10 mouse cellular contexts compared by ENCODE assay signal in genomic region chr1:180829775-180830174, GRCm38 (mm10). TPM values are rescaled to one million over a fixed set of nuclear protein-coding genes. Genes with fewer than 3 reads are reported as not detected.
DNase-seq lines count a peak whose midpoint lies in the region; ATAC-seq and TF ChIP-seq lines count a peak whose summit lies in the region.
"Had no signal": no experiment of that assay in that cellular context is flagged by ENCODE, and none has a peak within 500 bp of the region (broad histone marks: within the 10 kb centered on the region; RNA-seq: fewer than 3 reads in every experiment).

No protein-coding gene starts in this region.

- H3K9me3 ChIP-seq in heart, embryonic 10.5 days, result peaks cover 3% of the 10 kb centered on the region; the same call in 1 of the 2 replicates
- H3K9me3 ChIP-seq in liver, embryonic 14.5 days (ENCODE audit: control insufficient read depth, low read length), result no peaks in the 10 kb centered on the region
- no peaks in the 10 kb centered on the region for H3K9me3 ChIP-seq in neural tube, embryonic 15.5 days (replicated peaks)

- intact Hi-C loops in heart, postnatal 10 days (cut with DNase I), result no loop called here

- TF ChIP-seq POLR2A in spleen, adult 2 months (IDR thresholded peaks at IDR 0.05; ENCODE audit: low read depth, low read length), result no peak; the same call in 1 of the 2 replicates

- no peaks in the 10 kb centered on the region for H3K36me3 ChIP-seq in heart, embryonic 10.5 days
- no peaks in the 10 kb centered on the region for H3K36me3 ChIP-seq in liver, embryonic 14.5 days (replicated peaks; ENCODE audit: control insufficient read depth, insufficient read depth, low read depth)
- no peaks in the 10 kb centered on the region for H3K36me3 ChIP-seq in spleen, adult 2 months (ENCODE audit: control insufficient read depth, insufficient read depth, low read length)
- H3K36me3 ChIP-seq in neural tube, embryonic 15.5 days, result no peaks in the 10 kb centered on the region

- peak overlapping the region; percentile 52 for H3K9ac ChIP-seq in liver, embryonic 14.5 days (replicated peaks)
- no peak overlapping the region for H3K9ac ChIP-seq in neural tube, embryonic 15.5 days (replicated peaks)

- H3K4me3 ChIP-seq in heart, embryonic 10.5 days, result no peak overlapping the region
- H3K4me3 ChIP-seq in liver, embryonic 14.5 days (ENCODE audit: insufficient read depth in 1 of 2, low read depth in 2 of 2, low read length in 2 of 2), result peak overlapping the region; percentile 23 to 25
- peak overlapping the region; percentile 51 for H3K4me3 ChIP-seq in spleen, adult 2 months (ENCODE audit: extremely low read depth, insufficient read depth, insufficient read length)
- no peak overlapping the region for H3K4me3 ChIP-seq in neural tube, embryonic 15.5 days (replicated peaks)

- WGBS in heart, embryonic 10.5 days, result 67% methylated on average over 11 of the region's 11 CpGs
- 32% methylated on average over 11 of the region's 11 CpGs for WGBS in liver, embryonic 14.5 days (ENCODE audit: insufficient replicate concordance)
- WGBS in spleen, adult 2 months, result 26% methylated on average over 11 of the region's 11 CpGs
- WGBS in neural tube, embryonic 15.5 days, result 87% methylated on average over 11 of the region's 11 CpGs

- H3K27me3 ChIP-seq in heart, embryonic 10.5 days (ENCODE audit: insufficient read depth, poor library complexity, severe bottlenecking), result no peaks in the 10 kb centered on the region
- no peaks in the 10 kb centered on the region for H3K27me3 ChIP-seq in liver, embryonic 14.5 days (ENCODE audit: control insufficient read depth, insufficient read depth, low read length)
- H3K27me3 ChIP-seq in spleen, adult 2 months (ENCODE audit: control insufficient read depth, insufficient read depth, low read length), result no peaks in the 10 kb centered on the region
- no peaks in the 10 kb centered on the region for H3K27me3 ChIP-seq in neural tube, embryonic 15.5 days (replicated peaks)

- TF ChIP-seq CTCF in liver, embryonic 14.5 days (IDR thresholded peaks at IDR 0.05; ENCODE audit: low read depth), result no peak
- TF ChIP-seq CTCF in spleen, adult 2 months (IDR thresholded peaks at IDR 0.05; ENCODE audit: extremely low read depth, insufficient read depth, insufficient read length, insufficient replicate concordance), result no peak

- peaks cover 22% of the 10 kb centered on the region for H3K4me1 ChIP-seq in heart, embryonic 10.5 days
- peaks cover 20 to 24% of the 10 kb centered on the region in 2 experiments for H3K4me1 ChIP-seq in liver, embryonic 14.5 days (replicated peaks; ENCODE audit: control insufficient read depth in 2 of 2, insufficient read depth in 2 of 2, low read length in 1 of 2)
- peaks cover 25% of the 10 kb centered on the region; the same call in 1 of the 2 replicates for H3K4me1 ChIP-seq in spleen, adult 2 months (ENCODE audit: control insufficient read depth, insufficient read depth, insufficient read length)
- peaks cover 6% of the 10 kb centered on the region for H3K4me1 ChIP-seq in neural tube, embryonic 15.5 days

- H3K27ac ChIP-seq in heart, embryonic 10.5 days, result peak overlapping the region; percentile 49
- H3K27ac ChIP-seq in liver, embryonic 14.5 days, result peak overlapping the region; percentile 56
- H3K27ac ChIP-seq in spleen, adult 2 months (ENCODE audit: insufficient read depth, low read length), result peak overlapping the region; percentile 80
- H3K27ac ChIP-seq in neural tube, embryonic 15.5 days (replicated peaks), result no peak overlapping the region

- peak; percentile 77 for DNase-seq in heart, embryonic 10.5 days (ENCODE audit: low spot score)
- DNase-seq in heart, postnatal 10 days, result no peak
- peak in 2 of 3 experiments; percentile 51 to 70 for DNase-seq in liver, embryonic 14.5 days (ENCODE audit: low read depth in 3 of 3, low spot score in 3 of 3)
- peak; percentile 72 to 83 for DNase-seq in spleen, adult 2 months (ENCODE audit: low read depth in 1 of 2, low spot score in 2 of 2)
- DNase-seq in embryo, embryonic 11 days, result no peak
- no peak for DNase-seq in kidney, postnatal 36 days
- DNase-seq: cerebellum, postnatal 25 days; right cerebral cortex, postnatal 4 days had no signal

- peak overlapping the region; percentile 68 for H3K4me2 ChIP-seq in liver, embryonic 14.5 days (ENCODE audit: low read depth)
- no peak overlapping the region for H3K4me2 ChIP-seq in neural tube, embryonic 15.5 days

- peak; percentile 89 for ATAC-seq in activated CD4-positive, CD25-positive, alpha-beta regulatory T cell, adult 4 months
- ATAC-seq in liver, embryonic 14.5 days (ENCODE audit: insufficient read depth), result peak; percentile 82
- ATAC-seq in neural tube, embryonic 15.5 days (ENCODE audit: low FRiP score), result no peak

- no peak for TF ChIP-seq EP300 in liver, embryonic 14.5 days (IDR thresholded peaks at IDR 0.05; ENCODE audit: low read depth)

RNA-seq across cellular contexts. Expression of gene H3f3a, which starts 16.0 kb away (rescaled TPM):
- 1,530 and 1,842 TPM in 2 replicates for polyA plus RNA-seq in heart, embryonic 10.5 days (2016; fragmentation: Nextera tagmentation; extraction: Ambion mirVana)
- total RNA-seq in heart, postnatal 10 days (2021), result 100 to 1,000 TPM; 868 to 930 TPM
- polyA plus RNA-seq in activated CD4-positive, CD25-positive, alpha-beta regulatory T cell, adult 4 months (2017; shearing (Covaris generic)), result 100 to 1,000 TPM; 737 to 878 TPM
- 529 and 1,021 TPM in 2 replicates for polyA plus RNA-seq in liver, embryonic 14.5 days (2012; rRNA removed)
- polyA plus RNA-seq in liver, embryonic 14.5 days (2014; fragmentation: Nextera tagmentation; extraction: Ambion mirVana), result 2,262 and 2,378 TPM in 2 replicates
- 361 and 391 TPM in 2 replicates for polyA plus RNA-seq in spleen, adult 2 months (2012; rRNA removed)
- polyA plus RNA-seq in neural tube, embryonic 15.5 days (2015; fragmentation: Nextera tagmentation; extraction: Ambion mirVana), result 2,562 and 2,745 TPM in 2 replicates

RNA-seq across cellular contexts. Expression of gene Sde2, which starts 21.2 kb away (rescaled TPM):
- polyA plus RNA-seq in heart, embryonic 10.5 days (2016; fragmentation: Nextera tagmentation; extraction: Ambion mirVana), result 32.3 and 39.8 TPM in 2 replicates
- total RNA-seq in heart, postnatal 10 days (2021), result 10 to 100 TPM; 15.1 to 15.8 TPM
- polyA plus RNA-seq in activated CD4-positive, CD25-positive, alpha-beta regulatory T cell, adult 4 months (2017; shearing (Covaris generic)), result 10 to 100 TPM; 32.3 to 34.1 TPM
- 11.5 and 15.5 TPM in 2 replicates for polyA plus RNA-seq in liver, embryonic 14.5 days (2012; rRNA removed)
- polyA plus RNA-seq in liver, embryonic 14.5 days (2014; fragmentation: Nextera tagmentation; extraction: Ambion mirVana), result 15.8 and 18.0 TPM in 2 replicates
- 7.1 and 9.3 TPM in 2 replicates for polyA plus RNA-seq in spleen, adult 2 months (2012; rRNA removed)
- polyA plus RNA-seq in neural tube, embryonic 15.5 days (2015; fragmentation: Nextera tagmentation; extraction: Ambion mirVana), result 28.0 and 30.8 TPM in 2 replicates

Comparison
In these comparisons a context has a peak if more than half of its experiments do, and no peak if none do; other contexts are left out.
1. DNase-seq: peak in heart, embryonic 10.5 days (single experiment), liver, embryonic 14.5 days (2 of 3) and spleen, adult 2 months (2 of 2); none in heart, postnatal 10 days (0 of 2), embryo, embryonic 11 days (single experiment) and kidney, postnatal 36 days (0 of 2).
2. H3K4me3 ChIP-seq: peak in liver, embryonic 14.5 days (2 of 2) and spleen, adult 2 months (single experiment); none in heart, embryonic 10.5 days (single experiment) and neural tube, embryonic 15.5 days (single experiment).